Mouse (Mus musculus) heart, postnatal 0 days (tissue): ENCODE results near the gene Rps2.

Experiments
- CTCF ChIP-seq: IDR thresholded peaks from 2 replicates; pipeline ENCODE4 v1.5.1; 2016; ENCODE audit warnings: antibody characterized with exemption, control low read depth, low read depth
- EP300 ChIP-seq: IDR thresholded peaks from 2 replicates; pipeline ENCODE4 v1.6.1; 2016; ENCODE audit warnings: antibody characterized with exemption, low read depth

DNA sequence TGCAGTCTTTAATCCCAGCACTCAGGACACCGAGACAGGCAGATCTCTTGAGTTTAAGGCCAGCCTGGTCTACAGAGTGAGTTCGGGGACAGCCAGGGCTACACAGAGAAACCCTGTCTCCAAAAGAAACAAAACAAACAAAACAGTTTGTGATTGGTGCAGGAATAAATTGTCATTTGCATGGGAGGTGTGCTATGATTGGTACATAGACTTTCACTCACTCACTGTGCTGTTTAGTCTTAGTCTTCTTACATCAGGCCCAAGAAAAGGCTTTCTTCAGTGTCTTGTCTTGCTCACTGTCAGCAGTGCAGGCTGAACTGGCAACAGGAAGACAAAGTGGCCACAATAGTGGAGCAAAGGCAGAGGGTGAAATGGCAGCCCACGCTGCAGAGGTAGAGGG, 26.5 kb downstream of the Rps2 start:
- TF ChIP-seq CTCF (no peak), EP300 (no peak)
